Mouse (Mus musculus): ENCODE data around the gene Kif16b.
"Not testable (repeated sequence)": the region's sequence is repeated elsewhere in the genome, so short reads cannot be mapped to it uniquely, and the experiment has no call there.

Gene Kif16b

DNA sequence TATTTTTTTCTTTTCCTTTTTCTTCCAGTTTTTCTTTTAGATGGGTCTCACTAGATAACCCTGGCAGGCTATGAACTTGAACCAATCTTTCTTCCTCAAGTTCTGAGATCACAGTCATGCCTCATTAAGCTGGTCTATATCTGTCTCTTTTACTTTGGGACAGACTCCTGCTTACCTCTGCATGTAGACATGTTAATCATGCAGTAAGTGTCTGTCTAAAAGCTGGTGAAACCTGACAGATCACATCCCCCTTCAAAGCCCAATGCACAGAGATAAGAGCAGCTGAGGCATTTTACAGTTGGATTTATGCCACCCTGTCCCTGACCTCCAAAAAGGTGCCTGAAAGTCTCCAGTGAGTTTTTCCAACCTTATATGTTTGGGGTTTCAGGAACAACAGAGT is 310.4 kb downstream of the Kif16b start:
- no peak for DNase-seq (ENCODE audit: low spot score in 2 of 2)

DNA sequence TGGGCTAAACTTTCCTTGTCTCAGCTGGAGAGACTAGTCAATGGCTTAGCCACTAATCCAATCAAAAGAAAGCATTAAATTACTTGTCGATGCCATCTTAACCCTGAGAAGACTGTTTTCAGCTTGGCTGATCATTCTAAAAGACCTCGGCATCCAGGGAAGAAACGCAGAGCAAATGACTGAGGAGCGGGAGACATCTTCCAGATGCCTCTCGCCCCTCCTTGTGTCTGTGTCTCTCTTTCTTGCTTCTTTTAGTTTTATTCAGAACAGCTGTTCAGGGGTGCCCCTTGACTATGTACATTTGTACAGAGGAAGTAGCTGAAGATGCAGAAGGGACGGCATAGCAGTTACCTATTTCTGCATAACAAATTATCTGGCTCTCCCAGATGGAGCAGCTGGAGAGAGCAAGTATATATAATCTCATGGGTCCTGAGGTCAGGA is 311.0 kb downstream of the Kif16b start:
- no peak for DNase-seq (ENCODE audit: low spot score in 2 of 2)

DNA sequence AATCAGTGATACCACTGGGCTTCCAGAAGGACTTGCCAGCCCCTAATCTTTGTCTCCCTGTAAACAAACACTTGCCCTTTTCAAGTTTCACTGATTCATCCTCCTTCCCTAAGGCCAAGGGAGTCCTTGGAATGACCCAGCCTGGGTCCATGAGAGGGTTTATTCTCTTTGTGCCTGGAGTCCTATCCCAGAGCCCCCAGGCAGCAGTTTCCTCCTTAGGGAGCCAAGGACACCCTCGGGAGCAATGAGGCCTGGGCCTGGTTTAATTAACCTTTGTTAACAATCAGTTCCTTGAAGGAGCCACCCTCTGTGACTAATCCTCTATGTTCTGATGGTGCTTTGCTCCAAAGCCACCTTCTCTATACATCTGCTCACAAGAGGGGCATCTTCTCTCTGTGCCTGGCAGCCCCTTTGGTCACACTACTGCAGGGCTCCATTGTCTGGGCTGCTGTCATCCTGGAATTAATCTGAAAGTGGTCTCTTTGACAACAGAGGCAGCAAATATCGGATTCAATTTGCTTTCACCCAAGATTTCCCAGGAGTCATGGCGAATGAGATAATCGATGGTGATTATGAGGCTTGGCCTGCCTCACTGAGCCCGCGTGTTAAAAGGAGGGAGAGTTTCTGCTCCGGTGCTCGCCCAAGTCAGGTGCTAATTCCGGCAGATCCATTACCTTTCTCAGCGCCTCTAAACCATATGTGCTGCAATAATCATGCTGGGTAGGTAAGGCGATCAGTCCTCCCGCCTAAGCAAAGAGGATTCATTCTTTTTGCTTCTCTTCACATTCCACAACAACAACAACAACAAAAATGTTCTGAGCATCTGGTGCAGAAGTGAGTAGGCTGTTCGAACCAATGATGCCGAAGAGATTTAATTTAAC is 311.7 kb downstream of the Kif16b start:
- DNase-seq (ENCODE audit: low spot score in 2 of 2): no peak

DNA sequence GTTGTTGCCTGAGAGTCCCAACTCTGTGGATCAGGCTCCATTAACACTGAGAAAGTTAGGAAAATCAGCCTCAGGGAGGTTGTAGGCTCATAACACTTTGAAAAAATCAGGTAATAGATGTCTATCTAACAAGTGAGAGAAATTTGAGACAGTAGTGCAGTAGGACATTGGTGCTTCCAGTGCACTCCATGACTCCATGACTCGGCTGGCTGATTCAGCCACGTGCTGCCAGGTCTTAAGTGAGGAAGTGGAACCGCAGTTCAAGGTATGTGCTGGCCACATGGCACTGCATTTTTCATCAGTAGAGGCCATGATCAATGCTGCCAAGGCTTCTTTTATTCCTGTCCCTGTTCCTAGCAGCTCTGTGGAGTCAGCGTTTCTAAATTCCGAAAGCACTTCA is 315.5 kb downstream of the Kif16b start:
- no peak for DNase-seq (ENCODE audit: low spot score in 2 of 2)

DNA sequence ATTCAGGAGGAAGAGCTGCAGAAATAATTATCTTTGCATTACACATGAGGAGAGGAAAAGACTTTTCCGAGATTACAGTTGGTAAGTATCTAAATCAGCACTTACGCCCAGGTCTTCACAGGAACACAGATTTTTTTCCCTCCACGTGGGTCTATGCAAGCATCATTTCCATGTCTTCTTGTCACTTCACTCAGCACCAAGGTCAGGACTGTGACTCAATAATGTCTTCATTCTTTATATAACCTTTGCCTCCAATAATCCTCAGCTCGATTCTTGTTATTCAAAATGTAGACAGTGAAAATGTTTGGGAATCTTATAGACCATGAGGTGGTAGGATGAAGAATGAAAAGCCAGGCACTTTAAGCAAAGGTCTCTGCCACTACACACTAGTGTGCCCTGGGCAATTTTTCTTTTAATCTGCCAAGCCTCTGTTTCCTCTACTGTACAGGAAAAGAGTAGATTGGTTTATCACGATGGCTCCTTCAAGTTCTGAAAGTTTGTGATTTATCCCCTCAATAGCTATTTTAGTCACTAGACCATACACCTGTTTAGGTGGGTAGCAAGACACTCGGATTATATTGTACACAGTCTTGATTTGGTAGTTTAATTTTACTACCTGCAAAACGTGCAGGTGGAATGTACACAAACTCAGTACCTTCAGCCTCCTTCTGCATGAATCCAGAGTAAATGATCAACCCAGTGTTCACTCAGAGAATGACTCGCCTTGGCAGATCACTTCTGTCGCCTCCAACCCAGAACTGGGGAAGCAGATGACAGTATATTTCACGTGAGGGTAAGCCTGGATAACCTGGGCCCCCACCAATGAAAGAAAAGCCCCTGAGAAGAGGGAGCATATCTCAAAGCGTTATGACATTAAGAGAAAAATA is 316.2 kb downstream of the Kif16b start:
- no peak for DNase-seq (ENCODE audit: low spot score in 2 of 2)

DNA sequence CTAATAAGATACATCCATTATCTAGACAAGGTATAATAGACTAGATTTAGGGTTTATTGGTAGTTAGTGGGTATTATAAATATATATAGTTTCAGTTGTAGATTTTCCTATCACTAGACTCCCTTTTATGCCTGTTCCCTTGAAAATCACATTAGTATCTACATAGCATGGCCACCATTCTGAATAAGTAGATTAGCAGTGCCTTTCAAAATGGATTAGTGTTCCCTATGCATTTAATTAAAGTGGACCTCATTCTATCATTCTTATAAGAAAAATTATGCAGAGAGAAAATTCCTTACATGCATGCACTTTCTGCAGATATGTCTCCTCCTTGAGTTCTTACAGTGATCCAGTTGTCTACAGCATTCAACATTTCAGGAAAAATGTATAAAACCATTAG is 320.9 kb downstream of the Kif16b start:
- no peak for DNase-seq (ENCODE audit: low spot score in 2 of 2)

DNA sequence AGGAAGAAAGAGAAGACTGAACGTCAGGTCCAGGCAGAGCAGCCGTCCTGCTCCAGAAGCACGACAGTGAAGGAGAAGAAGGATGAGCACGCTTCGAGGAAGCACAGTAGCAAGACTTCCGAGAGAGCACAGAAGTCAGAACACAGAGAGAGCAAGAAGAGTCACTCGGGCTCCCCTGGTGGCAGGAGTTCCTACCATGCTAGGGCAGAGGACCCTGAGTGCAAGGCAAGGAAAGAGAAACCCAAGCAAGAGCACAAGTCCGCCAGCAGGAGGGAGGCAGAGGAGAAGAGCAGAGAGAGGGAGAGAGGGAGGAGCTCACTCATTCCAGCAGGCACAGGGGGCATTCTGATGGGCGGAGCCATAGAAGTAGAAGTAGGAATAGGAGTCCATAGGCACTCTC is 323.9 kb downstream of the Kif16b start:
- not testable (repeated sequence) for DNase-seq (ENCODE audit: low spot score in 2 of 2)

DNA sequence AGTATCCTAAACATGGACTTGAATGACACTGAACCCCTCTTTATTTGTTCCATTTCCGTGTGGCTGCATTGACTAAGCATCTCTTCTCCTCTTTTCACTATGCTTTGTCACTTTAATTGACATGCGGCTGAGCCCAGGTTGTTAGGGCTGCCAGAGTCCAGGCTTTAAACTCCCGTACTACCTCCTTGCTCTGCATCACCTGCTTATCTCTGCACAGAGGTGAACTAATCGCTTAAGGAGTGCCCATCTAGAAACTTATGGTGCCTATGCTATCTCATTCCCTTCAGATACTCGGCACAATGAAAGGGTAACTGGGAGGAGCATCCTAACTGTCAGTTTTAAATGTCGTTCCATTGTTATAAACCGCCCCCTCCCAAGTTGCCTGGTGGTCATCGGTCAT is 331.6 kb downstream of the Kif16b start:
- DNase-seq (ENCODE audit: low spot score in 2 of 2): no peak

Measured in urinary bladder, postnatal 36 days (tissue).